In the genomic region with DNA sequence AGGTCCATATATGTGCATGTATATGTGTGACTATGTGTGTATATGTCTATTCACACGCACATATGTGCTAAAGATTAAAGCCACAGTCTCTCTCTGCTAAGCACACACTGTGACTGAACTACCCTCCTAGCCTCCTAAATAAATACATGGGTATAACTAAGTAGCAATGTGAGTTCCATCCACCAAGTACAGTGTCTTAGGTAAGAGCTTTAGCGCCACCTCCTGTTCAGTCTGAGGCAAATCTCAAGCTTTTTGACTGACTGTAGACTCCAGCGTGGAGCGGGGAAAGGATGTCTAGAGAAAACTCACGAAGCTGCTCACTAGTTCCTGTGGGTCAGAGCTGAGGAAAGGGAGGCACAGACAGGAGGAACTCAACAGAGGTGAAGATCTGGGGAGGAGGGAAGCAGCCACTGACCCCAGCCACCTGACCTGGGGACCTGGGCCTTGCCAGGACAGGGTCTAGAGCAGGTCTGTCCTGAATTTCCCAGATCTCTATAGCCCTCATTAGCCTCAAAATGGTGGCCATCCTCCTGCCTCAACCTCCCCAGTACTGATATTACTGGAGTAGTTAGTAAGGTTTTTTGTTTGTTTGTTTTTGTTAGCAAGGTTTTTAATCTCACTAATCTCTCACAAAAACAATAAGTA, we compare ENCODE assay signal across 9 mouse cellular contexts. TPM values are rescaled to one million over a fixed set of nuclear protein-coding genes. Genes with fewer than 3 reads are reported as not detected.
DNase-seq lines count a peak whose midpoint lies in the region; ATAC-seq lines count a peak whose summit lies in the region.
"Had no signal": no experiment of that assay in that cellular context is flagged by ENCODE, and none has a peak within 500 bp of the region (broad histone marks: within the 10 kb centered on the region; RNA-seq: fewer than 3 reads in every experiment).

No protein-coding gene starts in this region.

- H3K4me1 ChIP-seq in hindbrain, embryonic 15.5 days (replicated peaks), result no peaks in the 10 kb centered on the region
- H3K4me1 ChIP-seq in midbrain, embryonic 13.5 days (replicated peaks), result no peaks in the 10 kb centered on the region
- no peaks in the 10 kb centered on the region for H3K4me1 ChIP-seq in stomach, embryonic 16.5 days (ENCODE audit: control insufficient read depth, insufficient read depth, low read length)
- H3K4me1 ChIP-seq: embryonic facial prominence, embryonic 13.5 days had no signal

- H3K36me3 ChIP-seq in hindbrain, embryonic 15.5 days, result peaks cover 50% of the 10 kb centered on the region
- H3K36me3 ChIP-seq in midbrain, embryonic 13.5 days, result peaks cover 50% of the 10 kb centered on the region
- H3K36me3 ChIP-seq in stomach, embryonic 16.5 days (ENCODE audit: control insufficient read depth, insufficient read depth, low read length), result peaks cover 4% of the 10 kb centered on the region; the same call in 1 of the 2 replicates

- H3K27me3 ChIP-seq in hindbrain, embryonic 15.5 days, result no peaks in the 10 kb centered on the region
- no peaks in the 10 kb centered on the region for H3K27me3 ChIP-seq in midbrain, embryonic 13.5 days
- no peaks in the 10 kb centered on the region for H3K27me3 ChIP-seq in stomach, embryonic 16.5 days (ENCODE audit: control insufficient read depth, insufficient read depth, low read length)
- H3K27me3 ChIP-seq: embryonic facial prominence, embryonic 13.5 days had no signal

- H3K4me3 ChIP-seq in hindbrain, embryonic 15.5 days, result no peak overlapping the region
- no peak overlapping the region for H3K4me3 ChIP-seq in midbrain, embryonic 13.5 days (replicated peaks)
- H3K4me3 ChIP-seq in stomach, embryonic 16.5 days (replicated peaks; ENCODE audit: low read length), result no peak overlapping the region
- H3K4me3 ChIP-seq: embryonic facial prominence, embryonic 13.5 days had no signal

- no peak overlapping the region for H3K9ac ChIP-seq in hindbrain, embryonic 15.5 days
- no peak overlapping the region for H3K9ac ChIP-seq in midbrain, embryonic 13.5 days (replicated peaks)
- H3K9ac ChIP-seq in stomach, embryonic 16.5 days (ENCODE audit: low read length), result no peak overlapping the region
- H3K9ac ChIP-seq: embryonic facial prominence, embryonic 13.5 days had no signal

- no peaks in the 10 kb centered on the region for H3K9me3 ChIP-seq in hindbrain, embryonic 15.5 days
- no peaks in the 10 kb centered on the region for H3K9me3 ChIP-seq in midbrain, embryonic 13.5 days
- H3K9me3 ChIP-seq in stomach, embryonic 16.5 days (replicated peaks; ENCODE audit: control insufficient read depth, low read length), result no peaks in the 10 kb centered on the region
- H3K9me3 ChIP-seq: embryonic facial prominence, embryonic 13.5 days had no signal

- intact Hi-C loops in left cerebral cortex, postnatal 10 days (cut with DNase I), result no loop called here
- intact Hi-C loops in left cerebral cortex, postnatal 4 days (cut with DNase I), result no loop called here

- ATAC-seq in erythroblast, adult 5-6 weeks (replicated peaks; ENCODE audit: low FRiP score, poor library complexity, severe bottlenecking), result 0 out of 2 replicates have a peak, but pooled peaks have one; percentile 61
- ATAC-seq in hindbrain, embryonic 15.5 days (ENCODE audit: low FRiP score, low read depth), result peak; percentile 82
- ATAC-seq in midbrain, embryonic 13.5 days, result peak; percentile 75
- ATAC-seq in stomach, embryonic 16.5 days (ENCODE audit: insufficient read depth, low FRiP score), result peak; percentile 71; the same call in 1 of the 2 replicates

- DNase-seq in left cerebral cortex, postnatal 10 days (ENCODE audit: extremely low spot score in 1 of 2, low spot score in 2 of 2), result peak; percentile 20 to 54
- no peak for DNase-seq in left cerebral cortex, adult 11 months (ENCODE audit: low spot score)
- DNase-seq in adrenal gland, postnatal 14 days, result peak; percentile 76
- DNase-seq in left cerebral cortex, postnatal 4 days, result peak; percentile 42

- WGBS in hindbrain, embryonic 15.5 days, result 27% methylated on average over 5 of the region's 5 CpGs
- WGBS in midbrain, embryonic 13.5 days, result 29% methylated on average over 5 of the region's 5 CpGs
- 28% methylated on average over 5 of the region's 5 CpGs for WGBS in stomach, embryonic 16.5 days

- H3K4me2 ChIP-seq in hindbrain, embryonic 15.5 days, result no peak overlapping the region
- H3K4me2 ChIP-seq in midbrain, embryonic 13.5 days (replicated peaks), result no peak overlapping the region
- no peak overlapping the region for H3K4me2 ChIP-seq in stomach, embryonic 16.5 days (ENCODE audit: low read depth, low read length)
- H3K4me2 ChIP-seq: embryonic facial prominence, embryonic 13.5 days had no signal

- no peak overlapping the region for H3K27ac ChIP-seq in hindbrain, embryonic 15.5 days (replicated peaks)
- H3K27ac ChIP-seq in midbrain, embryonic 13.5 days, result no peak overlapping the region
- no peak overlapping the region for H3K27ac ChIP-seq in stomach, embryonic 16.5 days (ENCODE audit: low read length)
- H3K27ac ChIP-seq: embryonic facial prominence, embryonic 13.5 days had no signal

RNA-seq across cellular contexts. Expression of a gene that starts 17.0 kb away (rescaled TPM):
- 10 to 100 TPM; 67.4 to 67.6 TPM for total RNA-seq in left cerebral cortex, postnatal 10 days (2021)
- total RNA-seq in adrenal gland, postnatal 14 days (2021), result 13.6 and 18.5 TPM in 2 replicates
- 0.21 and 0.38 TPM in 2 replicates for total RNA-seq in erythroblast, adult 5-6 weeks (2015; ENCODE audit: low replicate concordance)
- 0.56 TPM in 1 of 2 replicates, not detected in the other for total RNA-seq in erythroblast, adult 5-6 weeks (2017; ENCODE audit: low replicate concordance)
- polyA plus RNA-seq in hindbrain, embryonic 15.5 days (2015; fragmentation: Nextera tagmentation; extraction: Ambion mirVana), result 13.8 and 13.9 TPM in 2 replicates
- total RNA-seq in left cerebral cortex, postnatal 4 days (2021), result 10 to 100 TPM; 40.3 to 44.6 TPM
- 7.5 and 7.9 TPM in 2 replicates for polyA plus RNA-seq in midbrain, embryonic 13.5 days (2015; fragmentation: Nextera tagmentation; extraction: Ambion mirVana)
- polyA plus RNA-seq in stomach, embryonic 16.5 days (2015; fragmentation: Nextera tagmentation; extraction: Ambion mirVana), result 7.6 and 7.8 TPM in 2 replicates

RNA-seq across cellular contexts. Expression of a gene that starts 22.5 kb away (rescaled TPM):
- total RNA-seq in left cerebral cortex, postnatal 10 days (2021), result 10 to 100 TPM in 1 of 2 experiments, 1 to 10 TPM in 1; 7.8 to 11.8 TPM
- total RNA-seq in adrenal gland, postnatal 14 days (2021), result 5.1 and 13.5 TPM in 2 replicates
- total RNA-seq in erythroblast, adult 5-6 weeks (2015; ENCODE audit: low replicate concordance), result not detected in 2 replicates
- total RNA-seq in erythroblast, adult 5-6 weeks (2017; ENCODE audit: low replicate concordance), result not detected in 2 replicates
- polyA plus RNA-seq in hindbrain, embryonic 15.5 days (2015; fragmentation: Nextera tagmentation; extraction: Ambion mirVana), result 2.3 and 3.2 TPM in 2 replicates
- total RNA-seq in left cerebral cortex, postnatal 4 days (2021), result 1 to 10 TPM; 2.9 to 3.0 TPM
- polyA plus RNA-seq in midbrain, embryonic 13.5 days (2015; fragmentation: Nextera tagmentation; extraction: Ambion mirVana), result 0.63 and 1.3 TPM in 2 replicates
- polyA plus RNA-seq in stomach, embryonic 16.5 days (2015; fragmentation: Nextera tagmentation; extraction: Ambion mirVana), result 4.0 and 5.0 TPM in 2 replicates
